Mouse (Mus musculus) limb, embryonic 13.5 days (tissue): ENCODE results near the gene Trib2. TPM values are rescaled to one million over a fixed set of nuclear protein-coding genes. Genes with fewer than 3 reads are reported as not detected.

Experiments used
- ATAC-seq: fragments of 200-750 bp; cut with Nextera tagmentation; 2 replicates; pipeline ENCODE4 v1.8.0; 2017; ENCODE audit warnings: low read depth, moderate number of reproducible peaks, moderate TSS enrichment; ENCODE audit not compliant: low FRiP score
- H3K27ac ChIP-seq: fragments of 300-500 bp; sonication (generic); 2 replicates; pipeline ENCODE4 v1.5.1; 2015; ENCODE audit warnings: inconsistent platforms, mild to moderate bottlenecking, moderate library complexity
- H3K27me3 ChIP-seq: fragments of 300-500 bp; sonication (generic); 2 replicates; pipeline ENCODE4 v1.6.1; 2015; ENCODE audit warnings: mild to moderate bottlenecking, inconsistent platforms
- H3K36me3 ChIP-seq: fragments of 300-500 bp; sonication (generic); 2 replicates; pipeline ENCODE4 v1.6.1; 2015; ENCODE audit warnings: inconsistent platforms, mild to moderate bottlenecking, moderate library complexity
- H3K4me1 ChIP-seq: fragments of 300-500 bp; sonication (generic); 2 replicates; pipeline ENCODE4 v1.6.1; 2015; ENCODE audit warnings: inconsistent platforms
- H3K4me2 ChIP-seq: fragments of 300-500 bp; sonication (generic); replicated peaks from 2 replicates; pipeline ENCODE4 v1.6.1; 2015; ENCODE audit warnings: inconsistent platforms, mild to moderate bottlenecking, moderate library complexity
- H3K4me3 ChIP-seq: fragments of 300-500 bp; sonication (generic); 2 replicates; pipeline ENCODE4 v1.5.1; 2015; ENCODE audit warnings: moderate library complexity, mild to moderate bottlenecking, inconsistent platforms
- H3K9ac ChIP-seq: fragments of 300-500 bp; sonication (generic); 2 replicates; pipeline ENCODE4 v1.6.1; 2015; ENCODE audit warnings: mild to moderate bottlenecking, inconsistent platforms
- H3K9me3 ChIP-seq: fragments of 300-500 bp; sonication (generic); 2 replicates; pipeline ENCODE4 v1.6.1; 2016; ENCODE audit warnings: inconsistent platforms
- WGBS: fragments of 180-500 bp; shearing (Covaris S2); methylation state at CpG from one replicate; pipeline ENCODE4 v1.1.7; 2015; 5-methylcytosine and 5-hydroxymethylcytosine counted together
- microRNA-seq: library from miRNA; unstranded; fragments of <30 nt; microRNA quantifications from one replicate; pipeline ENCODE4, GENCODE M21; 2016
- polyA plus RNA-seq: library from polyadenylated mRNA; unstranded; fragments of >200 nt; fragmentation: Nextera tagmentation; extraction: Ambion mirVana; gene quantifications from 2 replicates; pipeline ENCODE4 v1.2.1, GENCODE M21; 2015

The Trib2 gene
- polyA plus RNA-seq, 1 experiment from 2014 or later: 78.3 TPM

DNA sequence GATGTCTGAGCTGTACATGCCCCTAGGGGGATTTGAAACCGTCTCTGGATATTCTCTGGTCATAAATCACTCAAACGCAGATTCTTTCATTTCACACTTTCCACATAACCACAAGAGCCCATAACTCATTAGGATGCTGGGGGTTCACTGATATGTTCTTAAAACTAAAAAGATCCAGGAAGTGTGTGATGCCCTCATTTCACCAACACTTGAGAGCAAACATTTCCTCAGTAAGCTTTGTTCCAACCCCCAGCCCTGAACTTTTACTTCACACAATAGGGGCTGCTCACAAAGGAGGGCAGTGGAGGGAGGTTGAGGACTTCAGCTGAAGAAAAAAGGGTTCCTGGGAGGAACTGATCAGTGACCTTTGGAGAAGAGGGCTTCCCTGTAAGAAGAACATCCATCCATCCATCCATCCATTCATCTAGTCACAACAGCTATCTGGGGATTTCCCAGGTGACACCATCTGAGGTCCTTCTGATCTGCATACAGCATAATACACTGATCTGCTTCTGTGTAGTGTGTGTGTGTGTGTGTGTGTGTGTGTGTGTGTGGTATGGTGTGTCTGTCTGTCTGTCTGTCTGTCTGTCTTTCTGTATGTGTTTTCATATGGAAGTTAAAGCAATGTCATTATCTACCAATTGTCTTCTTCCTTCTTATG, 61.6 kb downstream of the Trib2 start:
- Histone ChIP-seq H3K36me3 (no peaks in the 10 kb centered on the region), H3K4me1 (no peaks in the 10 kb centered on the region), H3K4me3 (no peak overlapping the region), H3K27me3 (no peaks in the 10 kb centered on the region), H3K4me2 (no peak overlapping the region), H3K9ac (no peak overlapping the region), H3K27ac (no peak overlapping the region), H3K9me3 (no peaks in the 10 kb centered on the region)
- WGBS: 47% methylated on average over 2 of the region's 2 CpGs
- no peak for ATAC-seq

GRCm38 (mm10) chr12:15754602-15755001, 62.1 kb downstream of the Trib2 start:
- Histone ChIP-seq H3K4me1 (no peaks in the 10 kb centered on the region), H3K4me2 (no peak overlapping the region), H3K36me3 (no peaks in the 10 kb centered on the region), H3K9me3 (no peaks in the 10 kb centered on the region), H3K4me3 (no peak overlapping the region), H3K27me3 (no peaks in the 10 kb centered on the region), H3K27ac (no peak overlapping the region), H3K9ac (no peak overlapping the region)
- 65% methylated on average over 2 of the region's 2 CpGs for WGBS
- ATAC-seq: no peak

GRCm38 (mm10) chr12:15749646-15750195, 67.0 kb downstream of the Trib2 start:
- Histone ChIP-seq H3K27ac (no peak overlapping the region), H3K27me3 (no peaks in the 10 kb centered on the region), H3K36me3 (no peaks in the 10 kb centered on the region), H3K9me3 (no peaks in the 10 kb centered on the region), H3K9ac (no peak overlapping the region), H3K4me1 (no peaks in the 10 kb centered on the region), H3K4me2 (no peak overlapping the region), H3K4me3 (no peak overlapping the region)
- ATAC-seq: no peak
- 9% methylated on average over 4 of the region's 4 CpGs for WGBS

DNA sequence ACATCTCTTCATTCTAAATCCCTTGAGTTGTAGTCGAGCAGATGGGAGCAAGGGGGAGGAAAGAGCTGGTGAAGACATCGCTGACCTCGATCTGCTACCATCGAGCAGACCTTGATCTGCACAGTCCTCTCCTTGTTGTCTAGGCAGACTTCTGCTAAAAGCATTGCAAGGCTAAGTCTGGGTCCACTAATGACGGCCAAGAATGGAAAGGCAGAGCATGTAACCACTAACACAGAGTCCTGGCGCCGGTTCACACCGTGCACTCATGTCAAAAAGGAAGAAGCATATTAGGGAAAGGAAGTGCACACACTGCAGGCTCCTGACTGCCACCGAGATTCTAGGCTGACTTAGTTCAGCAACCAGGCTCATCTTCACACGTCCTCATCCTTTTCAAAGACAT, 71.0 kb downstream of the Trib2 start:
- ATAC-seq: no peak
- H3K27ac ChIP-seq: no peak overlapping the region
- H3K9me3 ChIP-seq: no peaks in the 10 kb centered on the region
- H3K9ac ChIP-seq: no peak overlapping the region
- 72% methylated on average over 10 of the region's 10 CpGs for WGBS
- H3K4me2 ChIP-seq: no peak overlapping the region
- H3K4me1 ChIP-seq: no peaks in the 10 kb centered on the region
- H3K4me3 ChIP-seq: no peak overlapping the region
- H3K27me3 ChIP-seq: no peaks in the 10 kb centered on the region
- H3K36me3 ChIP-seq: no peaks in the 10 kb centered on the region

Small RNA genes within 50 kb of the gene (microRNA-seq; reads per million reads assigned to microRNA genes)
- not detected for gene Mir6387
